Mouse (Mus musculus) embryonic facial prominence, embryonic 12.5 days (tissue): ENCODE measurements around the gene Mymx. TPM values are rescaled to one million over a fixed set of nuclear protein-coding genes. Genes with fewer than 3 reads are reported as not detected.

Experiments used
- ATAC-seq: fragments of 200-750 bp; cut with Nextera tagmentation; 2 replicates; pipeline ENCODE4 v1.8.0; 2017; ENCODE audit not compliant: insufficient number of reproducible peaks, insufficient read depth, low FRiP score, low TSS enrichment
- H3K27ac ChIP-seq: fragments of 300-500 bp; sonication (generic); 2 replicates; pipeline ENCODE4 v1.5.1; 2016; ENCODE audit warnings: mild to moderate bottlenecking
- H3K27me3 ChIP-seq: fragments of 300-500 bp; sonication (generic); 2 replicates; pipeline ENCODE4 v1.6.1; 2016; ENCODE audit warnings: mild to moderate bottlenecking, moderate library complexity
- H3K36me3 ChIP-seq: fragments of 300-500 bp; sonication (generic); 2 replicates; pipeline ENCODE4 v1.6.1; 2016; ENCODE audit warnings: mild to moderate bottlenecking
- H3K4me1 ChIP-seq: fragments of 300-500 bp; sonication (generic); 2 replicates; pipeline ENCODE4 v1.6.1; 2016
- H3K4me2 ChIP-seq: fragments of 300-500 bp; sonication (generic); replicated peaks from 2 replicates; pipeline ENCODE4 v1.6.1; 2016; ENCODE audit warnings: mild to moderate bottlenecking, moderate library complexity
- H3K4me3 ChIP-seq: fragments of 300-500 bp; sonication (generic); 2 replicates; pipeline ENCODE4 v1.5.1; 2016; ENCODE audit warnings: mild to moderate bottlenecking
- H3K9ac ChIP-seq: fragments of 300-500 bp; sonication (generic); 2 replicates; pipeline ENCODE4 v1.6.1; 2016; ENCODE audit warnings: mild to moderate bottlenecking, moderate library complexity
- H3K9me3 ChIP-seq: fragments of 300-500 bp; sonication (generic); 2 replicates; pipeline ENCODE4 v1.6.1; 2016; ENCODE audit warnings: mild to moderate bottlenecking, moderate library complexity
- WGBS: fragments of 180-500 bp; shearing (Covaris S2); methylation state at CpG from one replicate; pipeline ENCODE4 v1.1.7; 2016; 5-methylcytosine and 5-hydroxymethylcytosine counted together
- polyA plus RNA-seq: library from polyadenylated mRNA; unstranded; fragments of >200 nt; fragmentation: Nextera tagmentation; extraction: Ambion mirVana; gene quantifications from 2 replicates; pipeline ENCODE4 v1.2.1, GENCODE M21; 2016

Gene Mymx
- polyA plus RNA-seq, 1 experiment from 2014 or later = 10.7 TPM

DNA sequence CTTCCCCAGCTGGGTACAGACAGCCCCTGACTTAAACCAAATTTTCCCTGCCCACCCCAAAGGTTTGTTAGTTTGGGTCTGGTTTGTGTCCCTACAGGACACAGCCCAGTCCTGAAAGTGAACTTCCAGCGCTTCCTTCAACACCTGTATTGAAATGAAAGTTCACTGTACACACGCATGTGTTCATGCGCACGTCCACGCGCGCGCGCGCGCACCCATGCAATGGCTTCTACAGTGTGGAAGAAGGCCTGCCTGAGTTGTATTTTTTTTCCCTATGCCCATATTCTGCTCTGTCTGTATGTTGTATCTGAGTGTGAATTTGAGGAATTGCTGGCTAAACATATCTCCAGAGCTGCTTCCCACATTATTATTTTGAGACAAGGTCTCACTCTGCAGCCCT lies 36.8 kb downstream of the Mymx start:
- Histone ChIP-seq H3K27ac (peak overlapping the region; percentile 77; the same call in 1 of the 2 replicates), H3K4me3 (peak overlapping the region; percentile 87), H3K4me1 (peaks cover 13% of the 10 kb centered on the region), H3K4me2 (peak overlapping the region; percentile 96), H3K9ac (peak overlapping the region; percentile 90), H3K9me3 (no peaks in the 10 kb centered on the region), H3K36me3 (peaks cover 41% of the 10 kb centered on the region), H3K27me3 (no peaks in the 10 kb centered on the region)
- ATAC-seq = no peak
- WGBS = 92% methylated on average over 11 of the region's 11 CpGs

DNA sequence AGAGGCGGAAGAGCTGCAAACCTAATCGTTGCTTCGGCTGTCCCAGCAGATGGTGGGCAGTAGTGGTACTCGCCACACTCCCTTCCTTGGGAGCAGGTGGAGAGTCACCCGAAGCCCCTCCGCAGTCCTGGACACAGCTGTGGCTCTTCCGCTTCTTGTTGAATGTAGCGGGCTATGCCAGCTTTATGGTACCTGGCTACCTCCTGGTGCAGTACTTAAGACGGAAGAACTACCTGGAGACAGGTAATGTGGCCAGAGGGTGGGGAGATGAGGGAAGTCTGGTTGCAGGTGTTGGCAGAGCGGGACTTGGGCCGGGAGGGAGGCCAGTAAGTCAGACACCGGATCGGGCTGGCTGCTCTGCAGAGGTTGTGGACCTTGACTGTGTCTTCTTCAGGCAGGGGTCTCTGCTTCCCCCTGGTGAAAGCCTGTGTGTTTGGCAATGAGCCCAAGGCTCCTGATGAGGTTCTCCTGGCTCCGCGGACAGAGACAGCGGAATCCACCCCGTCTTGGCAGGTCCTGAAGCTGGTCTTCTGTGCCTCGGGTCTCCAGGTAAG lies 37.3 kb downstream of the Mymx start:
- Histone ChIP-seq H3K4me1 (peaks cover 13% of the 10 kb centered on the region), H3K4me3 (peak overlapping the region; percentile 87), H3K27ac (peak overlapping the region; percentile 77), H3K9ac (peak overlapping the region; percentile 90), H3K4me2 (peak overlapping the region; percentile 96), H3K27me3 (no peaks in the 10 kb centered on the region), H3K36me3 (peaks cover 36% of the 10 kb centered on the region), H3K9me3 (no peaks in the 10 kb centered on the region)
- 7% methylated on average over 18 of the region's 18 CpGs for WGBS
- no peak; the same call in 1 of the 2 replicates for ATAC-seq

DNA sequence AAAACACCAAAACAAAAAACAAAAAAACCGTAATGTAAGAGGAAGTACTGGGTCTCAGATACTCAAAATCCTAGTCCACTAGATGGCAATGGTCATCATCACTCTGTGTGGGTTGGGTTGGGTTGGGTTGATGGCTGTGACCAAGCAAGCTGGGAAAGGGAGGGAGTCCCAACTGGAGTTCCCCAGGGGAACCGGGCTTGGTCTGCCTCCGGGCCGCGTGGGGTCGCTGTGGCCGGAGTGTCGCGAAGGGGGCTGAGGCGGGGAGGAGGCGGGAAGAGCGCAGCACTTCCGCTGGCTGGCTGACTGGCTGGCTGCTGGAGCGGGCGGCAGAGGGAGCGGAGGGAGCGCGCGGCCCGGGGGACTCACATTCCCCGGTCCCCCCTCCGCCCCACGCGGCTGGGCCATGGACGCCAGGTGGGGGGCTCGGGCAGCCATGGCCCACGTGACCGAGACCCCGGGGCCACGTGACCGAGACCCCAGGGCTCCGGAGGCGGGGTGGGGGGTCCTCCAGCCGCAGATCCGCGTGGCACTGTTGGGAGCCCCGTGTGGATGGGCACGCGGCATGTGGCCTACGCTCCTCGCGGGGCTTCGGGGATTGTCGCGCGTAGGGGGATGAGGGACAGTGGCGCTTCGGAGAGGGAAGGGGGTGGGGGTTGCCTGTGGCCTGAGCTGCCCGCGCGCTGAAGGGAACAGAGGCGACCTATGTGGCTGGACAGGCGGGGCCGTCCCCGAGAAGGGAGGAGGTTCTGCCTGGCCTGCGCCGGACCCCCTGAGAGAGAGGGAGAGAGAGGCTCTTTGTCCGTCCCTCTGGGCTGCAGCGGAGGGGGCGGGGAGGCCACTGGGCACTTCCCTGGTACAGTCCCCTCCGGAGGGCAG lies 38.0 kb downstream of the Mymx start, which contains the start of gene Slc35b2:
TSS of gene Slc35b2 (plus strand) at position 220 of the 876 bp plus-strand sequence.
- H3K4me1 ChIP-seq = peaks cover 13% of the 10 kb centered on the region
- H3K4me3 ChIP-seq = peak within 1 kb of the TSS; percentile 87
- peak within 1 kb of the TSS; percentile 90 for H3K9ac ChIP-seq
- no peaks in the 10 kb centered on the region for H3K9me3 ChIP-seq
- H3K36me3 ChIP-seq = peaks cover 29% of the 10 kb centered on the region
- ATAC-seq = peak; percentile 72
- no peaks in the 10 kb centered on the region for H3K27me3 ChIP-seq
- 2% methylated on average over 47 of the region's 61 CpGs for WGBS
- peak within 1 kb of the TSS; percentile 96 for H3K4me2 ChIP-seq
- H3K27ac ChIP-seq = peak within 1 kb of the TSS; percentile 77

DNA sequence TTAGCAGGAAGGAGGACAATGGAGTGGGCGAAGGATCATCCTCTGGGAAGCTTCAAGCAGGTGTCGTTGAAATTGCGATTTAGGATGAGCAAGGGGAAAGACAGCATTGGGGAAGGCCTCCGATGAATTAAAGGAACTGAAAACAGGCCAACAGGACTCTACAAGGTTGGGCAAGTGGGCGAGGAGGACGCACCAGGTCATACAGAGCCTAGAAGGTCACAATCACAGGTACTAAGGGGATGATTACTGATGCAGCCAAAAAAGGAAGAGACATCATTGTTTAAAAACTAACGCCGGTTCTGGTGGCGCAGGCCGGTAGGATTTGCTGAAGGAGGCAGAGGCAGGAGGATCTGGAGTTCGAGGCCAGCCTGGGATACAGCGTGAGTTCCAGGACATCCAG lies 38.7 kb downstream of the Mymx start:
- WGBS = 75% methylated on average over 12 of the region's 12 CpGs
- peaks cover 22% of the 10 kb centered on the region for H3K36me3 ChIP-seq
- H3K4me1 ChIP-seq = peaks cover 14% of the 10 kb centered on the region
- H3K4me2 ChIP-seq = no peak overlapping the region
- no peak overlapping the region for H3K9ac ChIP-seq
- no peak overlapping the region for H3K4me3 ChIP-seq
- no peaks in the 10 kb centered on the region for H3K27me3 ChIP-seq
- no peaks in the 10 kb centered on the region for H3K9me3 ChIP-seq
- H3K27ac ChIP-seq = no peak overlapping the region
- ATAC-seq = no peak

DNA sequence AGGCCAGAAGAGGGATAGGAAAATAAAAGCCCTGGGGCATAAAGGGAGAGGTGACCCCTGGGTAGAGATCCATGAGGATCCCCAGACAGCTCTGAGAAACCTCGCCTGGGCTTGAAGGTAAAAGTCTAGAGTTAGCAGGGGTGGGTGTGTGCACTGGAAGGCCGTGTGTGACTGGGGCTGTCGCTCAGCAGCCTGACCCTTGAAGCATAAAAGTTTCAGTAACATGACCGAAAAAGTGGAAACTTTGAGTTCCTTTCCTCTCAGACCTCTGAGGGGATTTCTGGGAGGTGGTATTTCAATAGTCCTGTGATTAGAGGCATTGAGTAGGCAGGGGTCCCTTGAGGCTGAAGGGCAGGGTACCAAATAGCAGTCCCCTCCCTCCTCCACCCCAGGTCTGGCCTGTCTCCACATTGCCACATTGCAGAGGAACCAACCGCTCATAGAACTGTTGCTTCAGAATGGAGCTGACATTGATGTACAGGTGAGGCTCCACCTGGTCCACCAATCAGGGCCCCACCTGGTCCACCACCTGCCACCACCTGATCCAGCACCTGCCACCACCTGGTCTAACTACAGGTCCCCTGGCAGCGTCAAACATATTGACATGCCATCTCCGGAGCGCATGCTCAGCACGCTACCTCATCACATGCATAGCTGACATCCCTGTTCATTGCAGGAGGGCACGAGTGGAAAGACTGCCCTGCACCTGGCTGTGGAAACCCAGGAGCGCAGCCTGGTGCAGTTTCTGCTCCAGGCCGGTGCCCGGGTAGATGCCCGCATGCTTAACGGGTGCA lies 42.0 kb downstream of the Mymx start:
- H3K27ac ChIP-seq = no peak overlapping the region
- H3K9ac ChIP-seq = no peak overlapping the region
- H3K4me3 ChIP-seq = no peak overlapping the region
- H3K9me3 ChIP-seq = no peaks in the 10 kb centered on the region
- ATAC-seq = no peak
- peaks cover 19% of the 10 kb centered on the region for H3K4me1 ChIP-seq
- peaks cover 15% of the 10 kb centered on the region for H3K27me3 ChIP-seq
- no peaks in the 10 kb centered on the region for H3K36me3 ChIP-seq
- WGBS = 83% methylated on average over 15 of the region's 15 CpGs
- no peak overlapping the region for H3K4me2 ChIP-seq

DNA sequence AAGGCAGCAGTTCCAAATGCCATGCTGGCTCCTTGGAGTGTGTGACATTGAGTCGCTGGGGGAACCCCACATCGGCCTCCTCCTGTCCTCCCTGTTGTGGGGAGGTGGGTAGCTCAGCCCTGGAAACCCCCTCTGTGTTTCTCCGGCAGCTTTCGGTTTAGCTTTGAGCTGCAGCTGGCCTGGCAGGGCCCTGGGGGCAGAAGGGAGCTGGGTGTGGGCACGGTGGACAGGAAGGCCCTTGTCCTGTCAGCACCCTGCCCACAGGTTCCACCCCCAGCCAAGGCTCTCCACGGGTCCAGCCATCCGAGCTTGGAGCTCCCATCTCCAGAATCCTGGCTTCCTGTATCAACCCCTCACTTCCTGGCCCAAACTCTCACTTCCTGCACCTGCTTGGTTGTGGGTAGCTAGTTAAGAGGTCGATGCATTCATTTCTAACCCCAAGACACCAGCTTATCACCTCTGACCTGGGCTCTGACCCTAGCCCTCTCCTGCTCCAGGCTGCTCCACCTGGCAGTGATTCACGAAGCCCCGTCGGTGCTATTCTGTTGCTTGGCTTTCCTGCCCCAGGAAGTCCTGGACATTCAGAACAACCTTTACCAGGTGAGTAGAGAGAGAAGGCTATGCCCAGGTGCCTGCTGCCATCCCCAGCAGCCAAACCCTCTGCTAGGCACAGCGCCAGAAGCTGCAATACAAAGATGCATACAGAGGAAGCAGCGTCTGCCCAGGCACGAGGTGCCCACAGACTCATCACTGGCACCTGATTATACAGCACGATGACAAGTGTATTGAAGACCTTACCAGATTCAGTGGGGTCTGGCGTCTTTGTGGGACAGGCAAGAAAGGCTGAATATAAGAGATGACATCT lies 43.7 kb downstream of the Mymx start:
- H3K9ac ChIP-seq = no peak overlapping the region; the same call in 1 of the 2 replicates
- no peak for ATAC-seq
- H3K27me3 ChIP-seq = peaks cover 15% of the 10 kb centered on the region
- 48% methylated on average over 16 of the region's 16 CpGs for WGBS
- H3K4me3 ChIP-seq = no peak overlapping the region
- no peaks in the 10 kb centered on the region for H3K9me3 ChIP-seq
- H3K27ac ChIP-seq = no peak overlapping the region
- no peaks in the 10 kb centered on the region for H3K36me3 ChIP-seq
- H3K4me1 ChIP-seq = peaks cover 14% of the 10 kb centered on the region
- H3K4me2 ChIP-seq = no peak overlapping the region

DNA sequence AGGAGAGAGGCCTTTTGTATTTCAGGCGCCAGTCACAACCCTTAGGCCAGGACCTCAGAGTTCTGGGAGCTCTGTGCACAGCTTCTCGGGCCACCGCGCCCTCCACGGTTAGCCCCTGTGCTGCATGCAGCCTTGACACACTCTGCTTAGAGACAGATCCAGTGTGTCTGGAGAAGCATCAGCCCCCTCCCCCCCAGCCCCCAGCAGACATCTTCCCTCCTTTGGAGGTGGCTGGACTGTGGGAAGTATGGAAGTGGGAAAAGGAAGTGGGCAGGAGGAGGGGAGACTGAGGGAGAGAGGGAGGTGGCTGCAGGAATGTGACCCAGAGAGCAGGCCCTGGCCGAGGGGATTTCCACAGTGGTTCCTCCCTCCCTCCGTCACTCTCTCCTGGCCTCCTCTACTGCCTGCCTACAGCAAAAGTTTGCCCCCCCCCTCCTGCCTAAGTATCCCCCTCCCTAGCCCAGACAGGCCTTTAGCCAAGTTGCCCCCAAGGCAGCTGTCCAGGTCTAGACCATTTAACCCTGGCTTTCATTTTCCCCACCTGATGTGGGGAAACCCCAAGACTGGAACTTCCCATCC lies 44.6 kb downstream of the Mymx start:
- H3K4me1 ChIP-seq = peaks cover 14% of the 10 kb centered on the region
- H3K9ac ChIP-seq = peak overlapping the region; percentile 11; the same call in 1 of the 2 replicates
- no peak for ATAC-seq
- no peaks in the 10 kb centered on the region for H3K36me3 ChIP-seq
- H3K4me2 ChIP-seq = no peak overlapping the region; the same call in 1 of the 2 replicates
- 48% methylated on average over 7 of the region's 7 CpGs for WGBS
- H3K27me3 ChIP-seq = peaks cover 18% of the 10 kb centered on the region
- no peaks in the 10 kb centered on the region for H3K9me3 ChIP-seq
- no peak overlapping the region for H3K4me3 ChIP-seq
- H3K27ac ChIP-seq = no peak overlapping the region

DNA sequence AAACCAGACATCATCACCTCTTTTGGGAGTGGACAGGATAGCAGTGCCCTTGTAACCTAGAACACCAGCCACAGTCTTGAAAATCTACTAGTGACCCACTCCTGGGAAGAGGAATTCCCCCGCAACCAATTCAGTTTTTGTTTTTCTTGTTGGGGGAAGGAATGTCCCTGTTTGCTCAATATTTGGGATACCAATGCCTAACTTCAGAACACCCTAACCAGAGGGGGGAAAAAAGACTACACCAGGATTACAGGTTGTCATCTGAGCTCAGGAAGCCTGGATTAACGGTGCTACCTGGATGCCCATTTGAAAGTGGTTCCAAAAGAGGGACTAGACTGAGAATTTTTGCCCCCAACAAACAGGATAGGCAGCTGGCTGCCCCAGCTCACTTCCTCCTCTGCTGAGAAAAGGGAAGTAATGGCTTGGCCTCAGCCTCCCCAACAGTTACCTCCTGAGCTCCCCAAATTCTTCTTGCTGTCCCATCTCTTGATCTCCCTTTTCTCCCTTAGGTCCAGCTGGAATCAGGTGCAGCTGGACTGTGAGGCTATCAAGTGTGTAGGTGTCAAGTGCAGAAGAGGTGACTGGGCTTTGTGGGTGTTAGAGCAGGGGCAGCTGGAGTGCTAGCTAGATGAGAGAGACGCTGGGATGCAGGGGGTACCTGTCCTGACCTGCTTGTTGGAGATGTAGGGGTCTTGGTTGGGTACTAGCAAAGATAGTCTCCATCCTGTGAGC lies 45.2 kb downstream of the Mymx start:
- Histone ChIP-seq H3K27me3 (peaks cover 18% of the 10 kb centered on the region), H3K9ac (no peak overlapping the region), H3K4me2 (peak overlapping the region; percentile 91), H3K36me3 (no peaks in the 10 kb centered on the region), H3K27ac (no peak overlapping the region), H3K9me3 (no peaks in the 10 kb centered on the region), H3K4me3 (peak overlapping the region; percentile 58), H3K4me1 (peaks cover 14% of the 10 kb centered on the region)
- ATAC-seq = no peak
- WGBS = 67% methylated on average over 3 of the region's 3 CpGs

DNA sequence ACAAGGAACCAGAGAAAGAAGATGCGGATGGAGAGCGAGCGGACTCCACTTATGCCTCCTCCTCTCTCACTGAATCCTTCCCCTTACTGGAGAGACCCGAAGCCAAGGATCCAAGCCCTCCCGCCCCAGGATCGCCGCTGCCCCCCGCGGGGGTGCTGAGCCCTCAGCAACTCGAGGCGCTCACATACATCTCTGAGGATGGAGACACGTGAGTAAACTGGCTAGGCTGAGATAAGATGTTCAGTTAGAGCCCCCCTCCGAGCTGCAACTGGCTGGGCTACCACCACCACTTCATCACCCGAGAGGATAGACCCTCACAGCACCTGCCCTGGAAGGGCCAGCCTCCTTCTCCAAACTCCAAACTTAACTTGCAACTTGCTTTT lies 45.8 kb downstream of the Mymx start:
- H3K36me3 ChIP-seq = no peaks in the 10 kb centered on the region
- H3K9me3 ChIP-seq = no peaks in the 10 kb centered on the region
- WGBS = 4% methylated on average over 14 of the region's 14 CpGs
- H3K4me1 ChIP-seq = peaks cover 14% of the 10 kb centered on the region
- H3K4me3 ChIP-seq = peak overlapping the region; percentile 58
- no peak overlapping the region for H3K27ac ChIP-seq
- H3K27me3 ChIP-seq = peaks cover 18% of the 10 kb centered on the region
- ATAC-seq = no peak
- H3K9ac ChIP-seq = peak overlapping the region; percentile 72
- H3K4me2 ChIP-seq = peak overlapping the region; percentile 91

DNA sequence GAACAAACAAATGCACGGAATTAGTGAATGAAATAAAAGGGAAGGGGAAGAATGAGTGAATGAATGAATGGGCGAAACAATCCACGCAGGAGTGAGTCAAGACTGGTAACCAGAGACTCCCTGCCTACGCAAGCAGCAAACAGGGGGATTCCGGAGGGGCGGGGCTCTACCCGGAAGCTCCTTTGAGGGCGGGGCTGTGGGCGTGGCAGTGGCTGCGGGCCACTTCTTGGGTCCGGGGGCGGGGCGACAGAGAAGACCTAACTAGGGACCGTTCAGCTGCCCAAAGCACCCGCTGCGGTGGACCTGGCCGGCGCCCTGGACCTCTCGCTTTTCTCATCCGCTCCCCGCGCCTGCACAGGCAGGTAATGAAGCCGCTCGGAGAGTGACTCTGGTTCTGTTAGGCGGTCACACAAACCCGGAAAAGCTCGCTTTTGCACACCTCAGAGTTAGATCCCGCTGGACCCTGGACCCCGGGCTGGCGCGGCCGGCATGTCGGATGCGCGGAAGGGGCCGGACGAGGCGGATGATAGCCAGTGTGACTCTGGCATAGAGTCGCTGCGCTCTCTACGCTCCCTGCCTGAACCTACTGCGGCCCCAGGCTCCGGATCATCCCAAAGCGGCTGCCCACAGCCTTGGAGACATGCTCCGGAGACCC lies 46.3 kb downstream of the Mymx start, which contains the start of gene Nfkbie:
TSS of gene Nfkbie (plus strand) at position 252 of the 655 bp plus-strand sequence.
- Histone ChIP-seq H3K4me3 (peak within 1 kb of the TSS; percentile 58), H3K27ac (no peak within 1 kb of the TSS), H3K4me2 (peak within 1 kb of the TSS; percentile 91), H3K36me3 (no peaks in the 10 kb centered on the region), H3K9ac (peak within 1 kb of the TSS; percentile 72), H3K27me3 (peaks cover 18% of the 10 kb centered on the region), H3K9me3 (no peaks in the 10 kb centered on the region), H3K4me1 (peaks cover 14% of the 10 kb centered on the region)
- ATAC-seq = peak; percentile 12; the same call in 1 of the 2 replicates
- under 1% methylated on average over 45 of the region's 45 CpGs for WGBS
